Mouse (Mus musculus): ENCODE measurements around the gene Olfr761.
"Not testable (repeated sequence)": the region's sequence is repeated elsewhere in the genome, so short reads cannot be mapped to it uniquely, and the experiment has no call there.

Gene Olfr761

DNA sequence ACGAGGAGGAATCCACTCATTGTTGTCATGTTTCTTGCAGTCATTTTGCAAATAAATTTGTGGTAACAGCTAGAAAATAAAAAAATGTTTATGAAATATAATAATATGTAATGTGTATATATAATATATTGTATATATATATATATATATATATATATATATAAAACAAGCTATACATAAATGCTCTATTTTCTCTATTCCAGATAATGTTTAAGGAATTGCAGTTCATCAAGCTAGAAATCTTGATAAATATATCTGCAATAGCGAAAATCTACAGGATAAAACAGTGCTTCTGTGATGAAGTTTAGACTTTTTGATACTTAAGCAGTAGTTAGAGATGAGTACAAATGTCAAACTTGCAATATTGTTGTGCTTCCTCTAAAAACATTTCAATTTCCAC, at the start of gene Olfr761:
Gene Olfr761 (minus strand): TSS at position 101 of the 400 bp plus-strand sequence.
- no peak for DNase-seq (ENCODE audit: low spot score in 2 of 2)

DNA sequence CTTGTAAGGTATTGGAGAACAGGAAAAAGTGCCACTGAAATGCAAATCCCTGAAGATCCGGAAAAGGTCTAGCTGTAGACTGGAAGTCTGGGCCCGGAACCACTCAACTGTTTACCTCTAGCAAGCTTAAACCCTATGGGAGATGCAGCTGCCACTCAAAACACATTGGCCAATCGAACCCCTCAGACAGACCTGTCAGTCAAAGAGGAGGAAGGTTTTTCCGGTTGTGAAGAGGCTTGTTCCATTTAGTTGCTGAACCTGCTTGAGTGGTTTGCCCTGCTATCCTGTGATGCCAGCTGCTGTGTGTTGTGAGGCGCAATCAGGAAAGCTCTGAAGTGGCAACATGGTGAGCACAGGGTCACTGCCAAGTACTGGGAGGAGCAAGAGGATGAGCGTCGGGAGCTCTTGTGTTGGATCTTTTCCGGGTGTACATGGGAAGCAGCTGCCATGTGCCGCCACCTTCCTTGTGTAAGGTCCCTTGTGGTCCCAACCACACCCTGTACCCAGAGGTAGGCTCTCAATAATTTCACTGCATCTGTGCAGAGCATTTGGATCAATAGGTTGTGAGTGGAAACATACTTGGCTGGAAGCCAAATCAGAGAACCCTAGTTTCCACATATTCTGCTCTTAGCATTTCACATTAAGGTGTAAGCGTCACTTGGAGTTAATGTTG, 42.9 kb upstream of the Olfr761 start:
- DNase-seq (ENCODE audit: low spot score in 2 of 2) = no peak

DNA sequence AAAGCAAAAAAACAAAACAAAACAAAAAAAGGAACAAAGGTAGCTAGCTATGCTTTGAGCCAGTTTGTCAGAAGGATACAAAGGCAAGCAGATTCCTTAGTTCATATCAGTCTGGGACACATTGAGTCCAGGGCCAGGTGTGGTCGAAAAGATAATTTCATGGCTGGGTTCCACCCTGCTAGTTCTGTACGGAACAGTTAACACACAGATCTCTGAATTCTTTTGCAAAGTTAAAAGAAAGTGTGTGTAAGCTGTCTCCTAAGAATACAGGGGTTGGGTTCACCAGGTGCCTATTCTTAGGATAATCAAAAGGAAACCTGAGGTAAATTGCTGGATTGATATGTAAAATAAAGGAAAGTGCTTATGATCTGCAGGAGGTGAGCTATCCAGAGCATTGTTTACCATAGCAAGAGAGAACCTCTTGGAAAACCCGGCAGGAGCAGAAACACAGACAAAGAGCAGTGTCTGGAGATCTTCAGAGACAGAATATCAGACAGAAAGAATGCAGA, 37.6 kb upstream of the Olfr761 start:
- DNase-seq (ENCODE audit: low spot score in 2 of 2) = no peak

DNA sequence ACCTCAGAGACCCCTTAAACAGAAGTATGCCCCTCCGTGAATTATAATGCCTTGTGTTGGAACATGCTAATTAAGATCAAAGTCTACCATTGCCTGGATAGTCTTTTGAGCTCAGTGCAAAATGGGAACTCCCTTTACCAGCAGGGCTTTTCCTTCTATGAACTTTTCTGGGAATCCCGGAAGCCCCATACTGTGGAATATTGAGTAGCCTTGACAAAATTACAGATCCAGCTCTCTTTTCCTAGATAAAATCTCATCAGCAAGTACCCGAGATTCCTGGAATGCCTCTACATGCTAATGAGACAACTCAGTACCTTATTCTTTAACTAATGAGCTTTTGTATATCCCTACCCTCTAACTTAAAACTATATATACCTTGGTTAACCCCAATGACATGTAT, 20.7 kb upstream of the Olfr761 start:
- DNase-seq (ENCODE audit: low spot score in 2 of 2) = no peak

DNA sequence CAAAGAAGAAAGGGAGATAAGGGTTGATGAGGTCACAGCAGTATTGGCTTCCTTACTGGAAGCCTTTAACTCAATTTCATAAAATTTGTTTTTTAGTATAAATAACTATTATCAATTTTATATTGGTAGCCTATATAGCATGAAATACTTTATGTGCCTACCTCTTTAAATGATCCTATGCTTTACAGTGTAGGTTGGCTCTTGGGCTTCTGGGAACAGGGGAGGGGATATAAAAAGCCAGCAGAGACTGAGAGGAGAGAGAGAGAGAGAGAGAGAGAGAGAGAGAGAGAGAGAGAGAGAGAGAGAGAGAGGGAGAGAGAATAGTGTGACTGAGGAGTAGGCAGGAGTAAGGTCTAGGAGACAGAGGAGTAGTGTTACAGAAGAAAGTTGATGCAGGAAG, 32.6 kb downstream of the Olfr761 start, which contains the start of gene Olfr128:
Gene Olfr128 (plus strand): TSS at position 301 of the 400 bp plus-strand sequence.
- no peak for DNase-seq (ENCODE audit: low spot score in 2 of 2)

DNA sequence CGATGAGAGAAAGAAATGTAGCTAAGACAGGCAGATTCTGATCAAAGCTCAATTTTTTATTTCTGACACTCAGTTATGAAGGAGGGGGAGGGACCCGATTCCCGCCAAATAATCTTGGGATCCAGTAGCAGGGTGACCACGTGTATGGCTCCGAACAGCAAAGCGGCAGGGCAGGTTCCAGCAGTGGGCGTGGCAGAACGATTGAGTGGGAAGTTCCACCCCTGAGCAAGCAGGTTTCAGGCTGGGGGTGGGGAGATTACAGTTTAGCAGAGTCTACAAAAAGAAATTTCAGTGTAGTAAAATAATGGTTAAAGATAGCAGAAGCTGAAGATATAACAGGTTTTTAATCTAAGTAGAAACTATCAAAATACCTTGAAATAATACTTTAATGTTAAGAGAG, 46.1 kb downstream of the Olfr761 start:
- DNase-seq (ENCODE audit: low spot score in 2 of 2) = not testable (repeated sequence)

Data from left cerebral cortex, adult 9 months (tissue).